Mouse (Mus musculus) lung, adult 2 months (tissue): ENCODE results near the gene Tmbim4.

ENCODE experiments used
- CTCF ChIP-seq: fragments of 200-500 bp; IDR thresholded peaks from 2 replicates; pipeline ENCODE4 v1.5.1; 2011; ENCODE audit warnings: mild to moderate bottlenecking, low read length, control low read depth; ENCODE audit not compliant: insufficient read depth
- POLR2A ChIP-seq: fragments of 200-500 bp; IDR thresholded peaks from 2 replicates; pipeline ENCODE4 v1.6.1; 2011; ENCODE audit warnings: low read depth, mild to moderate bottlenecking, control low read depth, low read length, borderline replicate concordance; ENCODE audit errors: extremely low read depth

GRCm38 (mm10) chr10:120272270-120272883 lies 71.0 kb downstream of the Tmbim4 start:
- TF ChIP-seq CTCF, result no peak
- no peak for TF ChIP-seq POLR2A
